Mouse (Mus musculus) thymus, adult 2 months (tissue): ENCODE results near the gene Zbed3. TPM values are rescaled to one million over a fixed set of nuclear protein-coding genes. Genes with fewer than 3 reads are reported as not detected.
A peak's percentile ranks its signal among the peaks of the same experiment; 100 is the strongest.
"Not testable (repeated sequence)": the region's sequence is repeated elsewhere in the genome, so short reads cannot be mapped to it uniquely, and the experiment has no call there.

Experiments used
- DNase-seq: peaks from one replicate; pipeline ENCODE4 v3.0.0; 2021
- H3K27ac ChIP-seq: fragments of 200-500 bp; 2 replicates; pipeline ENCODE4 v1.5.1; 2012; ENCODE audit warnings: low read length, control low read depth; ENCODE audit not compliant: control insufficient read depth, insufficient read depth
- H3K27me3 ChIP-seq: fragments of 200-500 bp; 2 replicates; pipeline ENCODE4 v1.6.1; 2012; ENCODE audit warnings: mild to moderate bottlenecking, low read length, moderate library complexity, mixed read lengths; ENCODE audit not compliant: control insufficient read depth, insufficient read depth
- H3K36me3 ChIP-seq: fragments of 200-500 bp; 2 replicates; pipeline ENCODE4 v1.6.1; 2012; ENCODE audit warnings: mild to moderate bottlenecking, low read length, moderate library complexity; ENCODE audit not compliant: control insufficient read depth, insufficient read depth
- H3K4me1 ChIP-seq: fragments of 200-500 bp; replicated peaks from 2 replicates; pipeline ENCODE4 v1.6.1; 2012; ENCODE audit warnings: low read length; ENCODE audit not compliant: control insufficient read depth, insufficient read depth
- H3K4me3 ChIP-seq: fragments of 200-500 bp; 2 replicates; pipeline ENCODE4 v1.5.1; 2012; ENCODE audit warnings: mild to moderate bottlenecking, low read length, control low read depth, moderate library complexity; ENCODE audit not compliant: control insufficient read depth, insufficient read depth
- CTCF ChIP-seq: fragments of 200-500 bp; IDR thresholded peaks from 2 replicates; pipeline ENCODE4 v1.5.1; 2012; ENCODE audit warnings: mild to moderate bottlenecking, control low read depth, low read length, moderate library complexity, borderline replicate concordance; ENCODE audit not compliant: control insufficient read depth, poor library complexity, insufficient read depth; ENCODE audit errors: extremely low read depth
- POLR2A ChIP-seq: fragments of 200-500 bp; IDR thresholded peaks from 2 replicates; pipeline ENCODE4 v1.6.1; 2012; ENCODE audit warnings: mild to moderate bottlenecking, low read length, control low read depth, moderate library complexity; ENCODE audit not compliant: control insufficient read depth, poor library complexity, insufficient read depth; ENCODE audit errors: extremely low read depth
- WGBS: fragments of 180-500 bp; shearing (Covaris S2); methylation state at CpG from one replicate; pipeline ENCODE4 v1.1.7; 2018; 5-methylcytosine and 5-hydroxymethylcytosine counted together
- polyA plus RNA-seq: library from polyadenylated mRNA; depleted of rRNA; stranded (reverse); fragments of >200 nt; gene quantifications from 2 replicates; pipeline ENCODE4 v1.2.3, GENCODE M21; 2012

The Zbed3 gene
- polyA plus RNA-seq, 1 experiment = 19.9 TPM

- no peak for TF ChIP-seq POLR2A
- no peak for TF ChIP-seq CTCF
- Histone ChIP-seq H3K4me1 (no peaks in the 10 kb centered on the region), H3K36me3 (peaks cover 26% of the 10 kb centered on the region), H3K27me3 (no peaks in the 10 kb centered on the region), H3K4me3 (no peak overlapping the region), H3K27ac (no peak overlapping the region)
- no peak for DNase-seq
- WGBS = over 99% methylated on average over 3 of the region's 3 CpGs
Observed at GRCm38 (mm10) chr13:95348476-95348875, 25.1 kb downstream of the Zbed3 start.

GRCm38 (mm10) chr13:95358223-95358622 is 34.8 kb downstream of the Zbed3 start:
- Histone ChIP-seq H3K27ac (no peak overlapping the region), H3K27me3 (no peaks in the 10 kb centered on the region), H3K4me3 (no peak overlapping the region), H3K36me3 (peaks cover 90% of the 10 kb centered on the region), H3K4me1 (no peaks in the 10 kb centered on the region)
- WGBS = 28% methylated on average over 2 of the region's 2 CpGs
- TF ChIP-seq CTCF = no peak
- no peak for DNase-seq

DNA sequence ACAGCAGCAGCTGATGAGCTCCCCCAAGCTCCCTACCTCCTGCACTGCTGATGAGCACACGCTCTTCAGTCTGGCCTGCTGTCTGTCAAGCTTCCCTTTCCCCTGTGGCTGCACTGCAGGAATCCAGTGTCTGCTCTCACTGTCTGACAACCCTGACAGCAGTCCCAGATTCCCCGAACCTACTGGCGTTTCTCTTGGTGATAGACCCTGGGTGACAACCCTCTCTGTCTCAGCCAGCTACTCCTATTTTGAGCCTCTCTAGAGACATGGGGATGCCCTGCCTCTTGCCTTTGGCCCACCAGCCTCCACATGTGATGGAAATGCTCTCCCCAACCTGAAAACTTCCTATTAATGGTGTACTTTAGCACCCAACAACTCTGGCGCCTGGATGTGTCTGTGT is 40.0 kb downstream of the Zbed3 start:
- Histone ChIP-seq H3K4me3 (no peak overlapping the region), H3K27me3 (no peaks in the 10 kb centered on the region), H3K4me1 (no peaks in the 10 kb centered on the region), H3K36me3 (peaks cover 79% of the 10 kb centered on the region), H3K27ac (no peak overlapping the region)
- TF ChIP-seq CTCF = no peak
- no peak for TF ChIP-seq POLR2A
- WGBS = 94% methylated on average over 4 of the region's 4 CpGs
- DNase-seq = no peak

DNA sequence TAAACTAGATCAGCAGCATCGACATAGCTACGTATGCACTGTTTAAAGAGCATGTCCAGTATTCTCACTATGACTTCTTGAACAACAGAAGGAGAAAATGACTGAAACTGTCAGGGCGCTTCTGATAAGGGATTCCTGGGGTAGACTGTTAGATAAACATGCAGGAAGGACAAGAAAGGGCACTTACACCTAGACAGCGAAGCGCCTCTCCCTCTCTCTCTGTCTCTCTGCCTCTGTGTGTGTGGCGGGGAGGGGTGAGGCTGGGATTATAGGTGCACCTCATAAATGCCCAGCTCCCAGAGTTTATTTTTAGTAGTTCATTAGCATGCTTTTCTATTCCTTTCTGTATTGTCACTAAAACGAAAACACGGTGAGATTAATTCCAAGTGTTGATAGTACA is 42.9 kb downstream of the Zbed3 start:
- Histone ChIP-seq H3K4me1 (no peaks in the 10 kb centered on the region), H3K4me3 (no peak overlapping the region), H3K36me3 (peaks cover 85% of the 10 kb centered on the region), H3K27ac (no peak overlapping the region), H3K27me3 (no peaks in the 10 kb centered on the region)
- no peak for DNase-seq
- 97% methylated on average over 8 of the region's 8 CpGs for WGBS
- TF ChIP-seq CTCF = no peak
- no peak for TF ChIP-seq POLR2A

- 0 out of 2 replicates have a peak, but pooled peaks have one; percentile 10 for TF ChIP-seq CTCF
- peak; percentile 81 for TF ChIP-seq POLR2A
- no peak within 1 kb of the TSS for H3K27ac ChIP-seq
- H3K27me3 ChIP-seq = no peaks in the 10 kb centered on the region
- DNase-seq = peak; percentile 91
- WGBS = under 1% methylated on average over 86 of the region's 86 CpGs
- H3K36me3 ChIP-seq = peaks cover 12% of the 10 kb centered on the region
- H3K4me1 ChIP-seq = peaks cover 10% of the 10 kb centered on the region
- peak within 1 kb of the TSS; percentile 93 for H3K4me3 ChIP-seq
Observed at GRCm38 (mm10) chr13:95374701-95375553, 51.5 kb downstream of the Zbed3 start, which contains the start of gene Aggf1. Gene Aggf1, minus strand, starts transcription at chr13:95375352.

- WGBS = 26% methylated on average over 6 of the region's 6 CpGs
- no peak for DNase-seq
- Histone ChIP-seq H3K27ac (no peak overlapping the region), H3K4me3 (no peak overlapping the region), H3K4me1 (peaks cover 10% of the 10 kb centered on the region), H3K36me3 (peaks cover 6% of the 10 kb centered on the region), H3K27me3 (no peaks in the 10 kb centered on the region)
- TF ChIP-seq CTCF (no peak), POLR2A (no peak)
Observed at GRCm38 (mm10) chr13:95375554-95375914, 52.1 kb downstream of the Zbed3 start.

GRCm38 (mm10) chr13:95376689-95377289 is 53.4 kb downstream of the Zbed3 start:
- H3K27ac ChIP-seq, DNase-seq, H3K27me3 ChIP-seq, H3K4me3 ChIP-seq, H3K36me3 ChIP-seq: not testable (repeated sequence)
- 98% methylated on average over 11 of the region's 11 CpGs for WGBS
- H3K4me1 ChIP-seq = peaks cover 10% of the 10 kb centered on the region
